Mouse (Mus musculus): ENCODE data around the gene Patl1.
"Not testable (repeated sequence)": the region's sequence is repeated elsewhere in the genome, so short reads cannot be mapped to it uniquely, and the experiment has no call there.

Patl1 gene

DNA sequence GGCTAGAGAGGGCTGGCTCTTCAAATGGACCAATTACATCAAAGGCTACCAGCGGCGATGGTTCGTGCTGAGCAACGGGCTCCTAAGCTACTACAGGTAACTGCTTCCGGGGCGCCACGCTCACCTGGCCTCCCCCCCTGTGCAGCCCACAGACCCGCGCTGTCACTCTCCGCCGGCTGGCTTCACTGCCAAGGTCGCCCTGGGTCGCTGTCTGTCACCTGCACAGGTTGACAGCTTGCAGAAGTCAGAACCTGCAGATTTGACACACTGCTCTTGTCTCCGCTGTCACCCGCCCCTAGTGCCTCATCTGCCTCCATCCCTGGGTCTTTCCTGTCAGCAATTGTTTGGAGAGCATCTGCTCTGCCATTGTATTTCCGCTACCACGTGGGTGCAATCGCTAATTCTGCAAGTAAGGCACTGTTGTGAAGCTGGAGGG lies 54.0 kb downstream of the Patl1 start:
- no peak for DNase-seq (ENCODE audit: low read depth)

DNA sequence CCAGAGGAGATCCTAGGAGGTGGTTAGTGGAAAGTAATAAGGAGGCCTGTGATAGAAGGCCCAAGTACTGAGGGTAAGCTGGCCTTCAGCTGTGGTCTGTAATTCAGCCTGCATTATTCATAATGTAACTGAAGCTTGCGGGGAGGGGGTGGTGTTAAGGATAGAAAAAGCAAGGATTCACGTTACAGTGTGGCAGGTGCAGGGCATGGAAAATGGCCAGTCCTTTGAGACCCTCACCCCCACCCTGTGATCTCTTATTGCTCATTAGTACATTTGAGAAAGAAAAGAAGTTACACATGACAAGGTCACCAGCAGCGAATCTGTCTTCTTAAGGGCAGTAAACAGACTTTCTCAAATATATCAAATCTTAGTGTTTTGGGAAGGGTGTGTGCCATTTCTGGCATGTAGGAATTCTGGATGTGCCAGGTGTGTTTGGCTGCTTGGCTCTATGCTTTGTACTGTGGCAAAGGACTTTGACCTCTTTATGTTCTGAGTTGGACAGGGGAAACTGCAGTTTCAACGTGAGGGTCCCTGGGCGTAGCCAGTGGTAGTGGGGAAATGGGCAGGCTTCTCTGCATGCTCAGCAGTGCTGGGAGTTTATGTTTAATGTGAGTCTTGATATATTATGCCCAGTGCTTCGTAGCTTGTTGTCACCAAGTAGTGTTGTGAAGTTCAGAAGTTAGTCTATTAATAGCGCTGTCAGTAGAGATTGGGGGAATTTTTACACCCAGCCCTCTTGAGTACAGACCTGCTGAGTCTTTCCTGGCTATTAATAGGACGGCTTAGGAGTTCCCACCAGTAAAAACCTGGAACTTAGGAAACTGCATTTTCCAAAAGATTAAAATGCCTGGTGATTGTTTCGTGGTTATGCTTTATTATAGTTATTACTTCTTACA lies 57.2 kb downstream of the Patl1 start:
- DNase-seq (ENCODE audit: low read depth): no peak

DNA sequence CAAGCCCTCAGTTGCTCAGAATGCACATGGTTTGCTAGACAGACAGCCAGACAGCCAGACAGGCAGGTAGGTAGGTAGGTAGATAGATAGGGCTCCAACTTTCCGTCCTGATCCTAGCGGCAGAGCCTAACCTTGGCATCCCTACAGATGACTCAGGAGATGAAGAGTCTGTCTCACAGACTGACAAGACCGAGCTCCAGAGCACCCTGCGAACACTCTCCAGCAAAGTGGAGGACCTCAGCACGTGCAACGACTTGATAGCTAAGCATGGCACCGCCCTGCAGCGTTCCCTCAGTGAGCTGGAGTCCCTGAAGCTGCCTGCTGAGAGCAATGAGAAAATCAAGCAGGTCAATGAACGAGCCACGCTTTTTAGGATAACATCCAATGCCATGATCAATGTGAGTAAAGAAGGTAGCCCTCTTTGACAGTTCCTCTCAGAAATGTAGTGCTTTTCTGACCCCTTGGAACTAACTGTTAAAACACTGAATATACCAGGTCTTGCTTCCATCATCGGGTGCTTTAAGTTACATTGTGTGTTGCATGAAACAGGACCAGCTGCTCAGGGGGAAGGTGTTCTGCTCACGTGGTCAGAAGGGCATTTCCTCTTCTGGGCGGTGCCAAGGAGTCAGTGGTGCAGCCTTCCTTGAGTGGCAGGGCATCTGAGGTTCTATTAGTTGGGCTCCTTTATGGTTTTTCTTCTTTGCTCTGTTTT lies 61.5 kb downstream of the Patl1 start:
- DNase-seq (ENCODE audit: low read depth): no peak

DNA sequence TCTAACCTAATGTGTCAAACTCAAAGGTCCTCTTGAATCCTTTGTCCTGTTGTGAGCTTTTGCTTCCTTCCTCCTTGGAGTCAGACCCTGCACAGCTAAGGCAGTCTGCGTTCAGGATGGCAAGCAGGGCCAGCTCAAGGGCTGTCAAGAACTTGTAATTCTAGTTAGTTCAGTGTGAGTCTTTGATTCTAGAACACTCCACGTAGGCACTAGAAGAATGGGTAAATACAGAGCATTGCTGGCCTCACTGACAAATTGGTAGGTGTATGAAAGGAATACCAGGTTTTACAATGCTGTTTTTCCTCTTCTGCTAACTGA lies 62.0 kb downstream of the Patl1 start:
- no peak for DNase-seq (ENCODE audit: low read depth)

GRCm38 (mm10) chr19:11975683-11976082 lies 63.5 kb downstream of the Patl1 start:
- no peak for DNase-seq (ENCODE audit: low read depth)

DNA sequence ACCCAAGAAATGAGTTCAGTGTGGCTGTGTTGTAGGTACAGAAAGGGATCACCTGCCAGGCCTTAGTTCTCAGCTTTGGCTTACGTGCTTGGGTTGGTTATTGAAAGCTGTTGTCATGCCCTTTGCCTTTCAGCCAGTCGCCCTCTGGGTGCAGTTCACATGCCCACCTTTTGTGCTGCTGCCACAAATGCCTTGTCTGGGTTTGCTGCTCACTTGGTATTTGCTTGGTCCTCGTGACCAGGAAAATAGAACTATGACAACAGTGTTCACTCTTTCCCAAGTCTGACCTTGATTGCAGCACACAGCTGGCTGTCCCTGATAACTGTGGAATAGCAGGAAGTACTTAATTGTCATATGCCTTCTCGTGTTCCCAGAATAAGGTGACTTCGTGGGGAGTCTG lies 65.2 kb downstream of the Patl1 start:
- no peak for DNase-seq (ENCODE audit: low read depth)

DNA sequence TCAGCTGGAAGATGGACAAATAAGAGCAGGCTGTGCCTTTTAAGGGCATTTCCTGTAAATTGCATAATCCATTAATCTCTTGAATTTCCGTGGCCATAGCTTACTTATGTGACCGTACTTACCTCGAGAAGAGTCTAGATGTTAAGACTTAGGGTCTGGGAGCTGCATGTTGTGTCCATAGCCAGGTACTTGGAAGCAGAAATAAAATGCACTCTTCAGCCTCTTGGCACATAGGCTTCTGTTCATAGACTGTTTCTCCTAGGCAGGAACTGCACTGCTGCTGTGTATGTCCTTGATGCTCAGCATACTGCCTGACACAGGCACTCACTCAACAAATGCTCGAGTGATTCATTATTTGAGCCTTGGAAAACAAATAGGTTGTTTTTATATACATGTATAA lies 68.3 kb downstream of the Patl1 start:
- DNase-seq (ENCODE audit: low read depth): no peak

GRCm38 (mm10) chr19:11984614-11985013 lies 72.4 kb downstream of the Patl1 start:
- DNase-seq (ENCODE audit: low read depth): not testable (repeated sequence)

DNA sequence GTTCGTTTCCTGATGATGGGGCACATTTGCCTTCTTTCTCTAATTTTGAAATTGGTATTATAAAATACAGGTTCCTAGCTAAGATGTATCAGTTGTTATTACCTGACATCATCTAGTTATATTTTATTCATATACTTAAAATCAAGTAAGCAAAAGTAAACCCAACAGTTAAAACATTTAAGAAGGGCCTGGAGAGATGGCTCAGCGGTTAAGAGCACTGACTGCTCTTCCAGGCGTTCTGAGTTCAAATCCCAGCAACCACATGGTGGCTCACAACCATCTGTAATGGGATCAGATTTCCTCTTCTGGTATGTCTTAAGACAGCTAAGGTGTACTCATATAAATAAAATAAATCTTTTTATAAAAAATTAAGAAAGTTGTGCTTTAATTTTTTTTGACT lies 75.6 kb downstream of the Patl1 start:
- DNase-seq (ENCODE audit: low read depth): no peak

DNA sequence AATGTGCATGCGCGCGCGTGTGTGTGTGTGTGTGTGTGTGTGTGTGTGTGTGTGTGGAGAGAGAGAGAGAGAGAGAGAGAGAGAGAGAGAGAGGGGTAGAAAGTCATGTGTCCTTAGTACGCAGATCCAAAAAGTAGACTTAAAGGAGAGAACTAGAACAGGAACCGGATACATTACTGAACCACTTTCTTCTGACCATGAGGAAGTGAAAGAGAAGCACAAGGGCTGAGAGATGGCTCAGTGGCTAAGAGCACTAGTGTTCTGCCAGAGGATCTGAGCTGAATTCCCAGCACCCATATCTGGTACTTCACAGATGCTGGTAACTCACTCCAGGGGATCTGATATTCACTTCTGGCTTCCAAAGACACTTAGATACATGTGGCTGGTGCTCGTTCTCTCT lies 77.1 kb downstream of the Patl1 start:
- no peak for DNase-seq (ENCODE audit: low read depth)

DNA sequence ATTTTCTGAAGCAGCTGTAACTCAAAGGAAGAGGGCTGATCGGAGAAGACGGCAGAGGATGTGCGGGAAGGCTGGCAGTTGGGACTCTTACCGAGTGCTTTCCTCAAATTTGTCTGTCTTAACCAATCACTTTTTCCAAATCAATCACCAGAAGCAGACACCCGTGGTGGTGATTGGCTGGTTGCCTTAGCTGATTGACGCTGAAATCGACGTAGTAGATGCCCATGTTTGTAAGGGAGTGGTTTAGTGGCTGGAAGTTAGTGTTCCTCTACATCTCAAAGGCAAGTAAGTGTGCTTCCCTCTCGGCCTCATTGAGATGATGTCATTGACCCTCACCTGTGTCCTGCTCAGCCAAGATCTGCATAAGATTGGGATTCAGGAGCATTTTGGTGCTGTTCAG lies 79.8 kb downstream of the Patl1 start:
- no peak for DNase-seq (ENCODE audit: low read depth)

GRCm38 (mm10) chr19:11992441-11993029 lies 80.3 kb downstream of the Patl1 start:
- no peak for DNase-seq (ENCODE audit: low read depth)

All from fibroblast of lung, adult 2 months (primary cell).